In genomic region chr14:30612523-30612922, GRCm38 (mm10) we compare ENCODE assay signal across 10 mouse cellular contexts. TPM values are rescaled to one million over a fixed set of nuclear protein-coding genes. Genes with fewer than 3 reads are reported as not detected.
DNase-seq lines count a peak whose midpoint lies in the region; ATAC-seq lines count a peak whose summit lies in the region.
"Had no signal": no experiment of that assay in that cellular context is flagged by ENCODE, and none has a peak within 500 bp of the region (broad histone marks: within the 10 kb centered on the region; RNA-seq: fewer than 3 reads in every experiment).

No protein-coding gene starts in this region.

- no peak for ATAC-seq in kidney, embryonic 15.5 days (replicated peaks; ENCODE audit: low FRiP score)
- ATAC-seq in midbrain, embryonic 13.5 days = peak; percentile 62; the same call in 1 of the 2 replicates
- no peak for ATAC-seq in stomach, embryonic 16.5 days (ENCODE audit: insufficient read depth, low FRiP score)

- peak; percentile 74 for DNase-seq in kidney, adult 9 months
- DNase-seq in adrenal gland, adult (ENCODE audit: inconsistent age in 2 of 2, low spot score in 1 of 2) = peak; percentile 82 to 94
- peak; percentile 89 for DNase-seq in embryo, embryonic 10 days (ENCODE audit: low spot score)
- peak; percentile 58 for DNase-seq in heart, adult 8-10 months (ENCODE audit: low spot score)
- DNase-seq in layer of hippocampus, postnatal 25 days (ENCODE audit: extremely low spot score in 1 of 2, low spot score in 1 of 2) = peak; percentile 62 to 91

- H3K9ac ChIP-seq in kidney, embryonic 15.5 days = no peak overlapping the region
- no peak overlapping the region for H3K9ac ChIP-seq in midbrain, embryonic 13.5 days (replicated peaks)
- H3K9ac ChIP-seq in stomach, embryonic 16.5 days (ENCODE audit: low read length) = peak overlapping the region; percentile 17; the same call in 1 of the 2 replicates
- H3K9ac ChIP-seq: embryonic facial prominence, embryonic 13.5 days; neural tube, embryonic 13.5 days had no signal

- H3K36me3 ChIP-seq in kidney, embryonic 15.5 days = peaks cover 22% of the 10 kb centered on the region; the same call in 1 of the 2 replicates
- no peaks in the 10 kb centered on the region for H3K36me3 ChIP-seq in midbrain, embryonic 13.5 days
- no peaks in the 10 kb centered on the region for H3K36me3 ChIP-seq in stomach, embryonic 16.5 days (ENCODE audit: control insufficient read depth, insufficient read depth, low read length)
- H3K36me3 ChIP-seq: neural tube, embryonic 13.5 days had no signal

- peaks cover 13% of the 10 kb centered on the region; the same call in 1 of the 2 replicates for H3K4me1 ChIP-seq in kidney, embryonic 15.5 days
- no peaks in the 10 kb centered on the region for H3K4me1 ChIP-seq in midbrain, embryonic 13.5 days (replicated peaks)
- peaks cover 4% of the 10 kb centered on the region; the same call in 1 of the 2 replicates for H3K4me1 ChIP-seq in stomach, embryonic 16.5 days (ENCODE audit: control insufficient read depth, insufficient read depth, low read length)

- 24% methylated on average over 7 of the region's 7 CpGs for WGBS in kidney, embryonic 15.5 days
- 16% methylated on average over 7 of the region's 7 CpGs for WGBS in midbrain, embryonic 13.5 days
- WGBS in stomach, embryonic 16.5 days = 25% methylated on average over 7 of the region's 7 CpGs

- no peak overlapping the region for H3K27ac ChIP-seq in kidney, embryonic 15.5 days
- no peak overlapping the region for H3K27ac ChIP-seq in midbrain, embryonic 13.5 days
- H3K27ac ChIP-seq in stomach, embryonic 16.5 days (ENCODE audit: low read length) = no peak overlapping the region
- H3K27ac ChIP-seq: embryonic facial prominence, embryonic 13.5 days; neural tube, embryonic 13.5 days had no signal

- no peaks in the 10 kb centered on the region for H3K9me3 ChIP-seq in kidney, embryonic 15.5 days (replicated peaks)
- H3K9me3 ChIP-seq in midbrain, embryonic 13.5 days = no peaks in the 10 kb centered on the region
- H3K9me3 ChIP-seq in stomach, embryonic 16.5 days (replicated peaks; ENCODE audit: control insufficient read depth, low read length) = no peaks in the 10 kb centered on the region
- H3K9me3 ChIP-seq: embryonic facial prominence, embryonic 13.5 days; neural tube, embryonic 13.5 days had no signal

- H3K4me2 ChIP-seq in kidney, embryonic 15.5 days = no peak overlapping the region
- no peak overlapping the region for H3K4me2 ChIP-seq in midbrain, embryonic 13.5 days (replicated peaks)
- H3K4me2 ChIP-seq in stomach, embryonic 16.5 days (ENCODE audit: low read depth, low read length) = no peak overlapping the region
- H3K4me2 ChIP-seq: embryonic facial prominence, embryonic 13.5 days; neural tube, embryonic 13.5 days had no signal

- H3K27me3 ChIP-seq in kidney, embryonic 15.5 days = no peaks in the 10 kb centered on the region
- H3K27me3 ChIP-seq in midbrain, embryonic 13.5 days = no peaks in the 10 kb centered on the region
- H3K27me3 ChIP-seq in stomach, embryonic 16.5 days (ENCODE audit: control insufficient read depth, insufficient read depth, low read length) = no peaks in the 10 kb centered on the region
- H3K27me3 ChIP-seq: embryonic facial prominence, embryonic 13.5 days; neural tube, embryonic 13.5 days had no signal

- H3K4me3 ChIP-seq in kidney, embryonic 15.5 days (replicated peaks) = no peak overlapping the region
- H3K4me3 ChIP-seq in midbrain, embryonic 13.5 days (replicated peaks) = no peak overlapping the region
- H3K4me3 ChIP-seq in stomach, embryonic 16.5 days (replicated peaks; ENCODE audit: low read length) = no peak overlapping the region
- H3K4me3 ChIP-seq: embryonic facial prominence, embryonic 13.5 days; neural tube, embryonic 13.5 days had no signal

RNA-seq across cellular contexts. Expression of gene Prkcd, which starts 13.5 kb away (rescaled TPM):
- polyA plus RNA-seq in kidney, embryonic 15.5 days (2015; fragmentation: Nextera tagmentation; extraction: Ambion mirVana) = 47.5 and 50.6 TPM in 2 replicates
- total RNA-seq in heart, adult 8-10 months (2022) = 10 to 100 TPM in 3 of 4 experiments, 1 to 10 TPM in 1; 7.1 to 13.4 (median 11.6) TPM
- total RNA-seq in layer of hippocampus, postnatal 25 days (2021) = 10 to 100 TPM; 27.3 to 30.6 TPM
- 14.5 and 17.4 TPM in 2 replicates for polyA plus RNA-seq in midbrain, embryonic 13.5 days (2015; fragmentation: Nextera tagmentation; extraction: Ambion mirVana)
- 54.8 and 56.5 TPM in 2 replicates for polyA plus RNA-seq in stomach, embryonic 16.5 days (2015; fragmentation: Nextera tagmentation; extraction: Ambion mirVana)

RNA-seq across cellular contexts. Expression of gene Rft1, which starts 41.6 kb away (rescaled TPM):
- 18.8 and 20.2 TPM in 2 replicates for polyA plus RNA-seq in kidney, embryonic 15.5 days (2015; fragmentation: Nextera tagmentation; extraction: Ambion mirVana)
- total RNA-seq in heart, adult 8-10 months (2022) = 1 to 10 TPM; 6.6 to 8.0 (median 7.4) TPM
- 10 to 100 TPM; 10.1 to 11.3 TPM for total RNA-seq in layer of hippocampus, postnatal 25 days (2021)
- 10.8 and 10.9 TPM in 2 replicates for polyA plus RNA-seq in midbrain, embryonic 13.5 days (2015; fragmentation: Nextera tagmentation; extraction: Ambion mirVana)
- polyA plus RNA-seq in stomach, embryonic 16.5 days (2015; fragmentation: Nextera tagmentation; extraction: Ambion mirVana) = 15.6 and 17.7 TPM in 2 replicates
